Mouse (Mus musculus) CD4-positive, CD25-positive, alpha-beta regulatory T cell, adult 2 months (primary cell): ENCODE results near the gene Trim47.
"Not testable (repeated sequence)": the region's sequence is repeated elsewhere in the genome, so short reads cannot be mapped to it uniquely, and the experiment has no call there.

ENCODE experiments used
- DNase-seq: peaks from one replicate; pipeline ENCODE4 v3.0.0-alpha.2; 2012; ENCODE audit warnings: low read depth, low spot score

Gene Trim47

GRCm38 (mm10) chr11:116138096-116138467 is 11.1 kb upstream of the Trim47 start:
- DNase-seq, result no peak

- no peak for DNase-seq
Measured at GRCm38 (mm10) chr11:116134171-116134570, 7.2 kb upstream of the Trim47 start.

- DNase-seq, result no peak
Measured at GRCm38 (mm10) chr11:116133497-116133896, 6.5 kb upstream of the Trim47 start.

- DNase-seq, result peak; percentile 56
Measured at GRCm38 (mm10) chr11:116132366-116133333, 5.6 kb upstream of the Trim47 start.

GRCm38 (mm10) chr11:116131349-116132170 is 4.5 kb upstream of the Trim47 start:
- no peak for DNase-seq

GRCm38 (mm10) chr11:116130488-116131205 is 3.6 kb upstream of the Trim47 start, which contains the start of gene Trim65:
Trim65 (minus strand) TSS chr11:116131128.
- DNase-seq, result peak; percentile 97

GRCm38 (mm10) chr11:116129993-116130487 is 3.0 kb upstream of the Trim47 start:
- DNase-seq, result no peak

GRCm38 (mm10) chr11:116129091-116129790 is 2.2 kb upstream of the Trim47 start:
- no peak for DNase-seq

- no peak for DNase-seq
Measured at GRCm38 (mm10) chr11:116127986-116128385, 976 bp upstream of the Trim47 start.

- DNase-seq, result no peak
Measured at GRCm38 (mm10) chr11:116126261-116126660, 749 bp downstream of the Trim47 start.

GRCm38 (mm10) chr11:116121731-116122245 is 5.2 kb downstream of the Trim47 start:
- DNase-seq, result not testable (repeated sequence)

GRCm38 (mm10) chr11:116117819-116118218 is 9.2 kb downstream of the Trim47 start:
- DNase-seq, result peak; percentile 35

- no peak for DNase-seq
Measured at GRCm38 (mm10) chr11:116117241-116117640, 9.8 kb downstream of the Trim47 start.

GRCm38 (mm10) chr11:116111611-116112203 is 15.3 kb downstream of the Trim47 start:
- DNase-seq, result no peak

- no peak for DNase-seq
Measured at GRCm38 (mm10) chr11:116111067-116111466, 15.9 kb downstream of the Trim47 start.

GRCm38 (mm10) chr11:116110540-116110939 is 16.5 kb downstream of the Trim47 start:
- no peak for DNase-seq

- no peak for DNase-seq
Measured at GRCm38 (mm10) chr11:116110131-116110530, 16.9 kb downstream of the Trim47 start.

GRCm38 (mm10) chr11:116109441-116110081 is 17.4 kb downstream of the Trim47 start:
- no peak for DNase-seq

- DNase-seq, result no peak
Measured at GRCm38 (mm10) chr11:116108464-116109137, 18.4 kb downstream of the Trim47 start.
